Mouse (Mus musculus) kidney, postnatal 0 days (tissue): ENCODE data around the gene Tnfsf10. TPM values are rescaled to one million over a fixed set of nuclear protein-coding genes. Genes with fewer than 3 reads are reported as not detected.

Source experiments
- ATAC-seq: fragments of 200-750 bp; cut with Nextera tagmentation; replicated peaks from 2 replicates; pipeline ENCODE4 v1.8.0; 2017; ENCODE audit warnings: low read depth, moderate number of reproducible peaks, moderate TSS enrichment, moderate library complexity; ENCODE audit not compliant: low FRiP score
- DNase-seq: peaks from one replicate; pipeline ENCODE4 v3.0.0-alpha.2; 2016; ENCODE audit warnings: low spot score
- H3K27ac ChIP-seq: fragments of 300-500 bp; sonication (generic); 2 replicates; pipeline ENCODE4 v1.5.1; 2014; ENCODE audit warnings: mild to moderate bottlenecking
- H3K27me3 ChIP-seq: fragments of 300-500 bp; sonication (generic); 2 replicates; pipeline ENCODE4 v1.6.1; 2014; ENCODE audit warnings: low read length, mixed read lengths; ENCODE audit not compliant: insufficient read depth
- H3K36me3 ChIP-seq: fragments of 300-500 bp; sonication (generic); 2 replicates; pipeline ENCODE4 v1.6.1; 2014; ENCODE audit warnings: low read length, mixed read lengths; ENCODE audit not compliant: insufficient read depth
- H3K4me1 ChIP-seq: fragments of 300-500 bp; sonication (generic); replicated peaks from 2 replicates; pipeline ENCODE4 v1.6.1; 2014; ENCODE audit warnings: antibody characterized with exemption, low read length, mixed read lengths; ENCODE audit not compliant: insufficient read depth
- H3K4me2 ChIP-seq: fragments of 300-500 bp; sonication (generic); 2 replicates; pipeline ENCODE4 v1.6.1; 2014; ENCODE audit warnings: mild to moderate bottlenecking, low read length, moderate library complexity, mixed read lengths
- H3K4me3 ChIP-seq: fragments of 300-500 bp; sonication (generic); replicated peaks from 2 replicates; pipeline ENCODE4 v1.5.1; 2014; ENCODE audit warnings: low read depth, low read length
- H3K9ac ChIP-seq: fragments of 300-500 bp; sonication (generic); 2 replicates; pipeline ENCODE4 v1.6.1; 2014; ENCODE audit warnings: low read depth, low read length
- H3K9me3 ChIP-seq: fragments of 300-500 bp; sonication (generic); replicated peaks from 2 replicates; pipeline ENCODE4 v1.6.1; 2016; ENCODE audit warnings: low read length, inconsistent platforms, mixed read lengths
- CTCF ChIP-seq: IDR thresholded peaks from 2 replicates; pipeline ENCODE4 v1.5.1; 2016; ENCODE audit warnings: antibody characterized with exemption, low read depth, mild to moderate bottlenecking, moderate library complexity
- WGBS: fragments of 180-500 bp; shearing (Covaris S2); extraction: QIAGEN DNeasy Blood & Tissue Kit; methylation state at CpG from one replicate; pipeline ENCODE4 v1.1.7; 2014; 5-methylcytosine and 5-hydroxymethylcytosine counted together
- polyA plus RNA-seq: library from polyadenylated mRNA; unstranded; fragments of >200 nt; fragmentation: Nextera tagmentation; extraction: Ambion mirVana; gene quantifications from 2 replicates; pipeline ENCODE4 v1.2.1, GENCODE M21; 2015

Gene Tnfsf10
- 3.8 and 4.1 TPM in 2 replicates for polyA plus RNA-seq

GRCm38 (mm10) chr3:27316559-27317287 lies at the start of gene Tnfsf10:
Tnfsf10 (plus strand) TSS chr3:27317028.
- peaks cover 3% of the 10 kb centered on the region; the same call in 1 of the 2 replicates for H3K4me1 ChIP-seq
- peak within 1 kb of the TSS; percentile 46; the same call in 1 of the 2 replicates for H3K9ac ChIP-seq
- H3K9me3 ChIP-seq, result no peaks in the 10 kb centered on the region
- no peaks in the 10 kb centered on the region for H3K27me3 ChIP-seq
- no peaks in the 10 kb centered on the region for H3K36me3 ChIP-seq
- ATAC-seq, result no peak
- peak within 1 kb of the TSS; percentile 77 for H3K27ac ChIP-seq
- DNase-seq, result peak; percentile 54
- 56% methylated on average over 9 of the region's 9 CpGs for WGBS
- peak within 1 kb of the TSS; percentile 54 for H3K4me2 ChIP-seq
- TF ChIP-seq CTCF, result no peak
- H3K4me3 ChIP-seq, result peak within 1 kb of the TSS; percentile 30

GRCm38 (mm10) chr3:27267327-27267726 lies 49.5 kb upstream of the Tnfsf10 start:
- ATAC-seq, result no peak
- TF ChIP-seq CTCF, result no peak
- no peaks in the 10 kb centered on the region for H3K9me3 ChIP-seq
- DNase-seq, result no peak
- peak overlapping the region; percentile 80; the same call in 1 of the 2 replicates for H3K27ac ChIP-seq
- H3K27me3 ChIP-seq, result no peaks in the 10 kb centered on the region
- H3K9ac ChIP-seq, result no peak overlapping the region
- no peak overlapping the region for H3K4me3 ChIP-seq
- no peaks in the 10 kb centered on the region for H3K36me3 ChIP-seq
- H3K4me1 ChIP-seq, result 0 out of 2 replicates have a peak, but pooled peaks cover 10% of the 10 kb centered on the region
- WGBS, result 68% methylated on average over 5 of the region's 5 CpGs
- no peak overlapping the region for H3K4me2 ChIP-seq

- peak; percentile 46 for DNase-seq
Measured at GRCm38 (mm10) chr3:27267887-27268286, 48.9 kb upstream of the Tnfsf10 start.

GRCm38 (mm10) chr3:27269151-27269550 lies 47.7 kb upstream of the Tnfsf10 start:
- no peak for ATAC-seq
- H3K27ac ChIP-seq, result peak overlapping the region; percentile 70; the same call in 1 of the 2 replicates
- no peak overlapping the region for H3K9ac ChIP-seq
- H3K36me3 ChIP-seq, result no peaks in the 10 kb centered on the region
- 47% methylated on average over 4 of the region's 4 CpGs for WGBS
- peaks cover 18% of the 10 kb centered on the region; the same call in 1 of the 2 replicates for H3K4me1 ChIP-seq
- H3K4me2 ChIP-seq, result no peak overlapping the region
- no peak for TF ChIP-seq CTCF
- H3K9me3 ChIP-seq, result no peaks in the 10 kb centered on the region
- no peak for DNase-seq
- no peaks in the 10 kb centered on the region for H3K27me3 ChIP-seq
- H3K4me3 ChIP-seq, result no peak overlapping the region

More at GRCm38 (mm10) chr3:27267887-27268286, 48.9 kb upstream of the Tnfsf10 start:
- ATAC-seq, result peak; percentile 63
- no peak overlapping the region for H3K9ac ChIP-seq
- 42% methylated on average over 4 of the region's 4 CpGs for WGBS
- H3K27me3 ChIP-seq, result no peaks in the 10 kb centered on the region
- no peak for TF ChIP-seq CTCF
- H3K4me3 ChIP-seq, result no peak overlapping the region
- no peaks in the 10 kb centered on the region for H3K9me3 ChIP-seq
- 0 out of 2 replicates have a peak, but pooled peaks cover 10% of the 10 kb centered on the region for H3K4me1 ChIP-seq
- peak overlapping the region; percentile 80; the same call in 1 of the 2 replicates for H3K27ac ChIP-seq
- no peaks in the 10 kb centered on the region for H3K36me3 ChIP-seq
- H3K4me2 ChIP-seq, result no peak overlapping the region

- H3K4me3 ChIP-seq, result no peak overlapping the region
- TF ChIP-seq CTCF, result peak; percentile 72
- ATAC-seq (peak; percentile 53), DNase-seq (peak; percentile 92)
- H3K9me3 ChIP-seq, result no peaks in the 10 kb centered on the region
- 19% methylated on average over 11 of the region's 11 CpGs for WGBS
- no peaks in the 10 kb centered on the region for H3K36me3 ChIP-seq
- H3K4me2 ChIP-seq, result no peak overlapping the region; the same call in 1 of the 2 replicates
- H3K4me1 ChIP-seq, result peaks cover 18% of the 10 kb centered on the region; the same call in 1 of the 2 replicates
- H3K27ac ChIP-seq, result peak overlapping the region; percentile 60
- no peaks in the 10 kb centered on the region for H3K27me3 ChIP-seq
- H3K9ac ChIP-seq, result no peak overlapping the region
Measured at GRCm38 (mm10) chr3:27270160-27270962, 46.5 kb upstream of the Tnfsf10 start.
